Mouse (Mus musculus) urinary bladder, adult 2 months (tissue): ENCODE data around the gene Zfp446. TPM values are rescaled to one million over a fixed set of nuclear protein-coding genes. Genes with fewer than 3 reads are reported as not detected.
"Not testable (repeated sequence)": the region's sequence is repeated elsewhere in the genome, so short reads cannot be mapped to it uniquely, and the experiment has no call there.

Experiments used
- DNase-seq: peaks from one replicate; pipeline ENCODE4 v3.0.0; 2022; ENCODE audit warnings: low spot score
- polyA plus RNA-seq: library from polyadenylated mRNA; depleted of rRNA; stranded (reverse); fragments of >200 nt; gene quantifications from 2 replicates; pipeline ENCODE4 v1.2.3, GENCODE M21; 2012; rRNA removed

Zfp446 gene
- polyA plus RNA-seq: 6.3 and 6.9 TPM in 2 replicates

DNA sequence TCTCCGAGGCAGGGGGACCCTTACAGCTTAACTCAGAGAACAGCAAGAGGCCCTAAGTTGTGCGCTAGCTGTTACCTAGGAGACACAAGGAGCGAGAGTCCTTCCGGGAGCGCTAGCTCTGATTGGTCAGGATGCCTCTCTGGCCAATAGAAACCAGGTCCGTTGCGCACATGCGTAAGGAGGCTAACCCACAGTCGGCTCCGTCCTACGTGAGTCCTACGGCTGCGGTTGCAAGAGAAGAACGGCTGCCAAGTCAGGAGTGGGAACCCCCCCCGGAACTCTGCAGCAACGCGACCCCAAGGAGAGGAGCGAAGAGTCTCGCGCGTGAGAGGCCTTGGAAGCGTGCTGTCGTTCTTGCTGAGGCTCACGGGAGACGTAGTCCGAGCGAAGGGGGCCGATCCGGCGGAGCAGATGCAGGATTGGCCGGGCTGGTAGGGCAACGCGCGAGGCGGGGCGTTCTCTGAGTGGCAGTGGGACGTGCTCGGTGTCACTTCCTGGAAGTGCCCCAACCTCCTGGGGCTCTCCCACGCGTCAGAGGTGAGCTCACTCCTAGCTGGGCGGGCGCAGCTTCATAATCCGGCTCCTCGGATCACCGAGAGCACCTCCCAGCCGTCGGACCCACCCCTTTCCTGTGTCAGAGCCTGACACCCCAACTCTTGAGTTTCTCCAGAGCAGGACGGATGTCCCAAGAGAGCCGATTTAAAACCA is at the start of gene Zfp446:
Zfp446 (plus strand) TSS at position 167 of the 708 bp plus-strand sequence.
- peak; percentile 95 for DNase-seq

DNA sequence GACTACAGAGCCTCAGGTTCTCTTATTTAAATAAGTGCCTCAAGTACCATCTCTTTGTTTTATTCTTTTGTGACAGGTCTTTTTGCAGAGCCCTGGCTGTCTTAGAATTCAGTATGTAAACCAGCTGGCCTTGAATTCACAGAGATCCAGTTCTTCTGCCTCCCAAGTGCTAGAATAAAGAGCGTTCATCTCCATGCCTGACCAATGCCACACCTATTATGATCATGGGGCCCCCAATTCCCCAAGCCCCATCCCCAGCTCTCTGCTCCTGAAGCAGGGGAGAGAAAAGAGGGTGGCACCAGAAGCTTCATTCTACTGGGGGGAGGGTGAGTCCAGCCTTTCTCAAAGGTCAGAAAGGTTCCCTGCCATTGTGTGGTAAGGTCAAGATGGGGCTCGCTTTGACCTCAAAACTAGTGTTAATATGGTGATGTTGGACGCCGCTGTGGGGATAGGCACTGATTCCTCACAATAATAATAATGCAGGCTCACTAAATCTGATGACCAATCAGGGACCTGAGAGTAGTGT is 44.0 kb upstream of the Zfp446 start:
- no peak for DNase-seq

DNA sequence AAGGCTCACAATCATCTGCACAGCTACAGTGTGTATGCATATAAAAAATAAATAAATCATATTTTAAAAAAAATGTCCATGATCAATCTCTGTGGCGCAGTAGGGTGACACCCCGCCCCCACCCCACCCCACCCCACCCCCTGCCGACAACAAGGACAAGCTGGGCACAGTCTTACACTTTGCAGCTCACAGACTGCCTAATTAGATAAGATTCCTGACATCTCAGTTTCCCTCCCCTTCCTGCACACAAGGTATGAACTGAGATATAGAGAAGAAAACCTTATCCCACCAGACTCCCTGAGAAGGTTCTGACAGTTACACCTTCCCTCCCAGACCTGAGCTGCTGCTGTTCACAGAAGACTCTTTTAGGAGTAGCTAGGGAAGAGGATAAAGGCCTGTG is 42.8 kb upstream of the Zfp446 start:
- DNase-seq: no peak

DNA sequence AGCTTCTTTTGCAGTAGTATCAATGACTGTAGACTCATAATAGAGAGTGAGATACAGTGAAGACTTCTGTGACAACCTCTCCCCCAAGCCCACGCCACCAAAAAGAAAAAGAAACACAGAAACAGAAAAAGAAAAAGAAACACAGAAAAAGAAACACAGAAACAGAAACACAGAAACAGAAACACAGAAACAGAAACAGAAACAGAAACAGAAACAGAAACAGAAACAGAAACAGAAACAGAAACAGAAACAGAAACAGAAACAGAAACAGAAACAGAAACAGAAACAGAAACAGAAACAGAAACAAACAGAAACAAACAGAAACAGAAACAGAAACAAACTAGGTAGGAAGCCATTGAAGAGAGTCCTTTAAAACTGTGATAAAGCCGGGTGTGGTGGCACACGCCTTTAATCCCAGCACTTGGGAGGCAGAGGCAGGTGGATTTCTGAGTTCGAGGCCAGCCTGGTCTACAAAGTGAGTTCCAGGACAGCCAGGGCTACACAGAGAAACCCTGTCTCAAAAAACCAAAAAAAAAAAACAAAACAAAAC is 40.3 kb upstream of the Zfp446 start:
- not testable (repeated sequence) for DNase-seq

DNA sequence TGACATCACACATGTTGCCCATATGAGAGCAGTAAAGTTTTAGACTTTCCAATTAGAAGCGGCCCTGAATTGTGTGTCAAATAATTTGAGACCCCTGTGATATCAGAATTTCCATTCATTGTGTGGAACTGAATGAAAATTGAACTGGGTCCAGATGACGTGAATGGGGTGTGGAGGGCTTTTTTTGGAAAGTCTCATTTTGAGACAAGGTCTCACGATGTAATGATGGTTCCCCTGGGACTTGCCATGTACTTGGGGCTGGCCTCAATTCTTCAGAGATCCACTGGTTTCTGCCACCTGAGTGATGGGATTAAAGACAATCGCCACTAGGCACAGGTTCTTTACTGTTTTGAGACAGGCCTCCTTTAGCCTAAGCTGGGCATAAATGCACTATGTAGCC is 37.0 kb upstream of the Zfp446 start:
- no peak for DNase-seq

DNA sequence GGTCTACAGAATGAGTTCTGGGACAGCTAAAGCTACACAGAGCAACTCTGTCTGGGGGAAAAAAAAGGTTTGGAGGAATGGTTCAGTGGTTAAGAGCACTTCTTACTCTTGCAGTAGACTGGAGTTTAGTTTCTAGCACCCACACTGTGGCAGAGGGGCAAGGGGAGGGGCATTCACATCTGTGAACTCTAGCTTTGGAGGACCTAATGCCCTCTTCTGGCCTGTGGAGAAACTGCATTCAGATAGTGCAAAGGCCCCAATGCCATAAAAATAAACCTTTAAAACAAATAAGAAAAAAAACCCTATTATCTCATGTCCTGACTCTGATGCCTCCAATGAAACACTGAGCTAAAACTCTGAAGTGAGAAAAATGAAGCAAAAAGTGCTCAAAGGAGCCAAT is 34.2 kb upstream of the Zfp446 start:
- no peak for DNase-seq

DNA sequence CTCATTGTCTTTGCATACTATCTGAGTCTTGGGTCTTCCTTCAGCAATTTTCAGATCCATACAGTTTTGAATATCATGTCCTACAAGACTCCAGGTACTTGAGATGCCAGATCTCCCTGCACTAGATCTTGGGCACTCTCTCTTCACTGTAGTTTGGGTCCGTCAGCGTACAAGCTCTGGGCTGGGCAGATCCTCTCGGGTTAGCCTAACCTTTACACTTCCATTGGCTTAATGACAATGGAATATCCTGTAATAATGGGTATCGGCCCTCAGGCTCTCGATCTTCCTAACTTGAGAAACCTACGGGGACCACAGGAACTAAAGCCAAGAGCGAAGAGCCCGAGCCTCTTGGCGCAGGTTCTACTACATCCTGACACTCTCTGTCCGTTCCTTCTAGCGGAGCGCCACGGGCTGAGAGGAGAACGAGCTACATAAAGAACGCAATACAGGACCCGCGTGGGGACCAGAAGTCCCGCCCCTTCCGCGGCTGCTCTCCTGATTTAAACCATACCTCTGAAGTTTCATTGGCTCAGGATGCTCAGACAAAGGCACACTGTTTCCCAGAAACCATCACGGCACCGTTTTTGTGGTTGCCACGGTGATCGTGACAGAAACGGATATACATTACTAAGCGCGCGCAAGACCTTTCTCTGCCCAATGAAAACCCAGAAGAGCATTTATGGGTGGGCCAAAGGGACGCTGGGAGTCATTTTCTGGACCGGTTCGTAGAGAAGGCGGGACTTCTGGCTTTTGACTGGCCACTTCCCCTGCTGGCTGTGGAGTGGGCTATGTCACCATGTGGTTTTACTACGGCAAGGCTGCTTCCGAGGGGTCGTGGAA is 28.4 kb upstream of the Zfp446 start:
- peak; percentile 52 for DNase-seq

DNA sequence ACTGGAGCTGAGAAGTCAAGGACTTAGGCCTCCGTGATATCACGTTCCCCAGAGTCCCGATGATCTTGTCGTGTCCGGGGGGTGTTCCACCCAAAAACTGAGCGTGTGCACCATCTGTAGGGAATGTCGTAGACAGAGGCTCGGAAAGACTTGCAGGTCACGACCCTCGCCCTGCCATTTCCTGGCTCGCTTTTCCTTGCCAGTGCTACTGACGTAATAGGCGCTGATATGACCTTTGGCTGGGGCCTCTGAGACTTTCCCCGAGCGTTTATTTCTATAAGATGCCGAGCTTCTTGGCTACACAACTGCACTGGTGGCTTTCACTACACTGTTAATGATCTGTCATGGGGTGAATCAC is 27.8 kb upstream of the Zfp446 start:
- no peak for DNase-seq

DNA sequence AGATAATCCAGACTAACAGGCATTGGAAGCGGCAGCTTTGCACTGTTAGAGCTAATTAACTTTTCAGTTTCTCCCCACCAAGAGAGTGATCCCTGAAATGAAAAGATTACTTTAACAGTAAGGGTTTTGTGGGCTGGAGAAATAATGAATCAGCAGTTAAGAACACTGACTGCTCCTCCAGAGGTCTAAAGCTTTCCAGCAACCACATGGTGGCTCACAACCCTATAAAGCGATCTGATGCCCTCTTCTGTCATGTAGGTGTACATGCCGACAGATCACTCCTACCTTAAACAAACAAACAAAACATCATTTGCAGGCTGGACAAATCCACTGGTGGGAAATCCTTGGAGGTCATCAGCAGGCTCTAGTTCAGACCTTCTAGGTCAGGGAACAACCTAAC is 22.8 kb upstream of the Zfp446 start:
- no peak for DNase-seq

DNA sequence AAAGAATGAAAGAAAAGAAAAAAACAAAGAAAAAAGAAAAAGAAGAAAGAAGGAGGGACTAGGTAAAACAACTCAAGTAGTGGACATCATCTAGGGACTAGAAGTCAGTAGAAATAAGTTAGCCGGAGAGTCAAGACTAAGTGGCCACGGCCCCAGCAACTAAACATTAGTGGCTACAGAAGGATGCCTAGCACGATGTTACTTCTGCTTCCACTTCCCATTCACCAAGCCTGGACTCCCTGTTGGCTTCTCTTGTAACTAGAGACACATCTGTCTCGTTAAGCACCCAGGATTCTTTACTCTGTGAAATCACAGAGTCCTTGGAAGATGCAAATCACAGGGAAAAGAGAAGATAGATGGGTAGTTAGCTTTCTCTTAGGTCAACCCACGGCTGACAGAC is 20.1 kb upstream of the Zfp446 start:
- no peak for DNase-seq

DNA sequence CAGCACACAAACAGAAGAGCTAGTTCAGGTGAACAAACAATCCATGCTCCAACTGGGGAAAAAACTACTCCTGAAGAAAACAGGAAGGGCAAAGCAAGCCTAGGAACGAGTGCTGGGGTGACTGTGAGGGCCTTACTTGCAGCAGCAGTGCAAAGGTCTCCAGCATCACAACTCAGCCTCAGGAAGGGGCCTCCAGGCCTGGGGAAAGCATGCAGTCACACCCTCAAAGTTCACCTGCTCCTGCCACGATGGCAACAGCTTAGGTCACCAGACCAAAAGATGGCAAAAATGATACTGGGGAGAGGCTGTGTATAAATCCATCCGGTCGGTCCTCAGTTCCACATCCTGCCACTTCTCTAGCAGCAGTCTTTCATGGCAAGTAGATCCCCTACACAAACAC is 18.7 kb upstream of the Zfp446 start:
- no peak for DNase-seq

DNA sequence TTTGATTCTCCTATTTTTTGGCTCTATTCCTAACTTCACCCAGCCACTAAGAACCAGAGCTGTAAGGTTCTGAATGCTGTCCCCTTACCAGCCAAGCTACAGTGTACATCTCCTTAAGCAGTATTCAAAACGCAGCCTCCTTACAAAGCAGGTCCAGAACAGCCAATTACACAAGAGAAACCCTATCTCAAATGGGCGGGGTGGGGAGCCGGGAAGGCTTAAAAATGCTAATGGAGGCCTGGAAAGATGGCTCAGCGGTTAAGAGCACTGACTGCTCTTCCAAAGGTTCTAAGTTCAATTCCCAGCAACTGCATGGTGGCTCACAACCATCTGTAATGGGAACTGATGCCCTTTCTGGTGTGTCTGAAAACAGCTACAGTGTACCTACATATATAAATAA is 17.9 kb upstream of the Zfp446 start:
- no peak for DNase-seq

DNA sequence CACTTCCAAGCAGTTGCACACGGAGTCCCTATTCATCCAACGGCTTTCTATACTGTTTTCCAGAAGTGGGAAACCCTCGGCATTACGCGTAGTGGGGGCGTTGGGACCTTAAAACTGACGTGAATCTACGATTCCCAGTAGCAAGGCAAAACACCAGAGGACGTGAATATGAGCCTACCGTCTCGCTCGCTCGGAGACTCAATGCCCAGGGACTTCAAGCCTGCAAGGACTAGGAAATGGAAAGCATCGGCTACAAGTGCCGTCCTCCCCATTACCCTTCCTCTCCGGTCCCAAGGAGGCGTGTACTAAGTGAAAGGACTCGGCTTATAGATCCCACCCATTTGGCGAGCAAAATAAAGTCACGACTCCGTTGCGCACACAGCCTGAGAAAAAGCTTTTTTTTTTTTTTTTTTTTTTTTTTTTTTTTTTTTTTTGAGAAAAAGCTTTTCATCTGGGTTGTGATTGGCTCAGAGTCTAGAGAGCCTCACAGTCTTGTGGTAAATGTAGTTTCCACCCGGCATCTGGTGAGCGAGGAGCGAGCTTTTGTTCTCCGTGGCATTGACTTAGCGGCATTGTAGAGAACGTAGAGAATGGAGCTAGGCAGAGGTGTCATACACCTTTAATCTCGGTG is 16.0 kb upstream of the Zfp446 start:
- no peak for DNase-seq

DNA sequence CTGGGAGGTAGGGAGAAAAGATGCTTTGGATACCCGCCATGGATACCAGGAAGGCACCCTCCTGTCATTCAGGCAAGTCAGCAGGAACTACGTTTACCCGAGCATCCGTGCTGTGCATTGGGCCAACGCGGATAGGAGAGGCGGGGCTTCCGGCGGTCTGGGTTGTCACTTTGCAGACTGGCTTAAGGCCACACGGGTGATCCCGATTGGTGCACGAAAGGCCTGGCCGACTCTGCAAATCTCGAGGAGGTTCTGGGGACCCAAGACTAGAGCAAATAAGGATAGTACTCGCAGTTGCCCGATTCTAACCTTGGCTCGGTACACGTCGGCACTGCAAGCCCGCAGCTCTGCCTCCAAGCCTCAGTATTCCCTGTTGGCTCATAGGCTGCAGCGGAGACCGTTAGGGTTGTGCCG is 12.0 kb upstream of the Zfp446 start, which contains the start of gene Zfp324:
Zfp324 (plus strand) TSS at position 161 of the 414 bp plus-strand sequence.
- peak; percentile 75 for DNase-seq

DNA sequence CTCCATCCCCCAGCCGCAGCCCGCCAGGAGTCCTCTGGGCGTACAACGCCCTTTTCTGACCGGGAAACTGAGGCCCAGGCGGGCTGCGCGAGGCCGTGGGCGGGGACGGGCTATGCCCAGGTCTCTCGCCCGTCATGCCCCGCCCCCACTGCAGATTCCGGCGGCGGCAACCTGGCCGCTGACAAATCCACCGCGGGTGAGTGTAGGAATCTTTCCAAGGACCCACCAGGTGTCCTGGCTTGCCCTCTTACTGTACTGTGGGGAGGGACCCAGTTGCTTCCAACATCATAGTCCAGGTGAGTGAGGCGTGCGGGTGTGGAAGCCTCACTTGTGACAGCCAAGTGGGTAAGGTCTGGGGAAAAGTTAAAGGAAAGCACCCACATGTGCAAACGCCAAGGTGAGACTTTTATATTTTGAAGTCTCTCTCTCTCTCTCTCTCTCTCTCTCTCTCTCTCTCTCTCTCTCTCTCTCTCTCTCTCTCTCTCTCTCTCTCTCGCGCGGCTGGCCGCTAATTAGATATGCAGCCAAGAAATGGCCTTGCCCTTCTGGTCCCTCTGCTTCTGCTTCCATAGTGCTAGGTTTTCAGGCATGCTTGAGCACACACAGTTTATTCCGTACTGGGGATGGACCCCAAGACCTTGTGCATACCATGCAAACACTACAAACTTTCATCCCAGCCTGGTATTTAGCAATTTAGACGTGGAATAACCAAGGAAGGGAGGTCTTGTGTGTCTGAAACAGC is 11.4 kb upstream of the Zfp446 start:
- DNase-seq: peak; percentile 58

DNA sequence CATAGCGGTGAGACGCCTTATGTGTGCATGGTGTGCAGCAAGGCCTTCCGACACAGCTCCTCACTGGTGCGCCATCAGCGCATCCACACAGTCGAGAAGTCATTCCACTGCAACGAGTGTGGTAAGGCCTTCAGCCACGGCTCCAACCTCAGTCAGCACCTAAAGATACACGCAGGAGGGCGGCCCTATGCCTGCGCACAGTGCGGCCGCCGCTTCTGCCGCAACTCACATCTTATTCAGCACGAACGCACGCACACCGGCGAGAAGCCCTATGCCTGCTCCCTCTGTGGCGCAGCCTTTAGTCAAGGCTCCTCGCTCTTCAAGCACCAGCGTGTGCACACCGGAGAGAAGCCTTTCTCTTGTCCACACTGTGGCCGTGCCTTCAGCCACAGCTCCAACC is 6.7 kb upstream of the Zfp446 start:
- DNase-seq: no peak

DNA sequence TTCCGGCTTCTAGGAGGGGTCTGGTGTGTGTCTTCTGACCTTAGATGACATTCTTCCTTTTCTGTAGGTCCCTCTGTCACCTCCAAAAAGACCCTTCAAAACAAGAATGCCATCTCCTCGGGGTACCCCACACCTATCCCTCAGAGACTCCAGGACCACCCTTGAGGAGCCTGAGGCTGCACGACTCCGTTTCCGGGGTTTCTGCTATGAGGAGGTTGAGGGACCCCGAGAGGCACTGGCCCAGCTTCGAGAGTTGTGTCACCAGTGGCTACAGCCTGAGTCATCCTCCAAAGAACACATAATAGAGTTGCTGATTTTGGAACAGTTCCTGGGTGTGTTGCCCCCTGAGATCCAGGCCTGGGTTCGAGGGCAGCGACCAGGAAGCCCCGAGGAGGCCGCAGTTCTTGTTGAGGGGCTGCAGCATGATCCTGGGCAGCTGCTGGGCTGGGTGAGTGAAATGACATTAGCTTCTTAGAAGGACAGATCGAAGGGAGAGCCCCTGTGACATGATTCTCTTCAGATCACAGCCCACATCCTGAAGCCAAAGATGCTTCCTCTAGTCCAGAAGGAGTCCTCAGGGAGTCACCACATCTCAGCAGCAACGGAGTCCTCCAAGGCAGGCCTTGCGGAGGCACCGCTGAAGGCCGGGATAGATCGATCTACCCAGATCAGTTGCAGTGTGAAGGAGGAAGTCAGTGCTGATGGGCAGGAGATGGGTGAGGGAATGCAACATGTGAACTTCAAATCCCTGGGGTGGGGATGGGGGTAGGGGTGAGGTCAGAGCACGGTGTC is 1.5 kb downstream of the Zfp446 start:
- DNase-seq: no peak

DNA sequence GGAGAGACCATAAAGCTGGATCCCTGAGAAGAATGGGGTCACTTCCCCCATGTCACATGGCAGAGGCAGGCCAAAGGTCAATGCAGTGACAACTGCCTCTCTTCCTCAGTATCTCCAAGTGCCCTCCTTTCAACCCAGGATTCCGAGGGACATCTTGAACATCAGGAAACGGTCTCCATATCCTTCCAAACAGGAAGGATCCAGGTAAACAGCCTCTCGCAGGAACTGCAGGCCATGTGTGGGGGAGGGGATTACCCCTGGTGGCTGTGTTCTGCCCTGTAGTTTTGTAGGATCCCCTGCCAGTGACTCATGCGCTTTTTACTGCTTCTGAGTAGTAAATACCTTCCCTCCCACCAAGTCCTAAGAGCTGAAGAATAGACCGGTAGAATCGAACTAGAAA is 2.1 kb downstream of the Zfp446 start:
- DNase-seq: no peak

DNA sequence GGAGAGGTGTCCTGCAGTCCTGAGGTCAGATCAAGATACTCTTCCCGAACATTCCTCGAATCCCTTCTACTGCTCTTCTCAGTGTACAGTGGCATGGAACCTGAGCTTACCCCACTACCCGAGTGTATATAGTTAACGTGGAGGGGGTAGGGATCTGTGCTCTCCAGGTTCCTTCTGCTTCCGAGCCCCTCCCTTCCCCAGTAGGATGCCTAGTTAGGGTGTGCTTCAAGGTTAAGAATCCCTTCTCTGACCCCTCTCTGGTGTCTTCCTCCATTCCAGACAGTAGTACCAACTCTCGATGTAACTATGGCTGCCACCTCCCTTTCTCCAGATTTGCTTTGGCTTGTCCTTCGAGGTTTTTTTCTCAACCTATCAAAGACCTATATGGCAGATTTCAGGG is 2.6 kb downstream of the Zfp446 start:
- no peak for DNase-seq

DNA sequence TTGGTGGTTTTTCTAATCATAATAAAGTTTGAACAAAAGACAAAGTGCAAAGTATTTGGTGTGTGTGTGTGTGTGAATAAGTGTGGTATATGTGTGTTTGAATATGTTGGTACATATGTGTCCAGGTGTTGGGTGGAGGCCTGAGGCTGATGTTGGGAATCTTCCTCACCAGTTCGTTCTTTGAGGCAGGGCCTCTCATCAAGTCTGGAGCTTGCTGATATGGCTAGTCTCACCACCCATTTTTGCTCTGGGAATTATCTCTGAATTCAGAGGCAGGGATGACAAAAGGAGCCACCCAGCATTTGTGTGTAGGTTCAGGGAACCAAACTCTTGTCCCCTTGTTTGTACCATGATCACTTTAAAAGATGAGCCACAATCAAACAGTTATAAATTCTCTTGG is 8.1 kb downstream of the Zfp446 start:
- no peak for DNase-seq

DNA sequence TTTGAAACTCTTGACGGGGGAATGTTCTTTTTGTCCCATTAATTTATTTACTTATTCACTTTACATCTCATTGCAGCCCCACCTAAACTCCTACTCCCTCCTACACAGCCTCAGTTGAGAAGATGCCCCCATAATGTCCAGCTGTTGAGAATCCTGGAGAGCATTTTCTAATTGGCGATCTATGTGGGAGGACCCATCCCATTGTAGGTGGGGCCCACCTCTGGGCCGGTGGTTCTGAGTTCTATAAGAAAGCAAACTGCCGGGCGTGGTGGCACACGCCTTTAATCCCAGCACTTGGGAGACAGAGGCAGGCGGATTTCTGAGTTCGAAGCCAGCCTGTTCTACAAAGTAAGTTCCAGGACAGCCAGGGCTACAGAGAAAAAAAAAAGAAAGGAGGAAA is 9.3 kb downstream of the Zfp446 start:
- no peak for DNase-seq
